9 mouse cellular contexts compared by ENCODE assay signal in the genomic region with DNA sequence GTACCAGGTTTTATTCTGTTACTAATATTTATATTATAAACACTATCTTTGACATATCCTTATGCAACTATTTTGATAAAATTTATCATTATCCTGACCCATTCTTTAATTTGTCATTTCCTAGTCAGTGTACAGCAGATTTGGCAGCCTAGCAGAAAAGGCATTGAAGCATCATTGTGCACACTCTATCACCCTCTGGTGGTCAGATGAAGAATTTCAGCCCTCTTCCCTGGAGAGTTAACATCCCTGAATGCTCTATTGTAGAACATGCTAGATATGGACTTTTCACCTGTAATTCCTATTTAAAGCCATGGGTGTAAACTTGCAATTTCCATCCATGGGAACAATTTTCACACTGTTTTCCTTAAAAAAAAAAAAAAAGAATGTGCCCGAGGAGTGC.
DNase-seq lines count a peak whose midpoint lies in the region; ATAC-seq and TF ChIP-seq lines count a peak whose summit lies in the region.
"Had no signal": no experiment of that assay in that cellular context is flagged by ENCODE, and none has a peak within 500 bp of the region (broad histone marks: within the 10 kb centered on the region; RNA-seq: fewer than 3 reads in every experiment).

No protein-coding gene starts in this region.

- no peak overlapping the region for H3K4me3 ChIP-seq in kidney, adult 2 months (ENCODE audit: insufficient read depth, low read depth, low read length)
- H3K4me3 ChIP-seq in kidney, embryonic 14.5 days (ENCODE audit: low read length): no peak overlapping the region
- H3K4me3 ChIP-seq in hindbrain, embryonic 11.5 days (ENCODE audit: low read depth, low read length): no peak overlapping the region
- H3K4me3 ChIP-seq: liver, embryonic 15.5 days had no signal

- H3K9ac ChIP-seq in kidney, embryonic 14.5 days (ENCODE audit: low read depth, low read length): no peak overlapping the region
- H3K9ac ChIP-seq in hindbrain, embryonic 11.5 days (ENCODE audit: low read depth, low read length): no peak overlapping the region
- H3K9ac ChIP-seq: liver, embryonic 15.5 days had no signal

- TF ChIP-seq CTCF in kidney, adult 2 months (conservative IDR thresholded peaks at IDR 0.05; ENCODE audit: insufficient read depth, insufficient read length, low read depth, low read length): peak; percentile 42
- peak; percentile 59 for TF ChIP-seq CTCF in Patski (IDR thresholded peaks at IDR 0.05)

- TF ChIP-seq POLR2A in kidney, adult 2 months (IDR thresholded peaks at IDR 0.05; ENCODE audit: low read depth, low read length): no peak

- DNase-seq in kidney, adult 2 months: peak; percentile 65
- no peak for DNase-seq in Patski (ENCODE audit: low read depth, low spot score)
- peak; percentile 72 for DNase-seq in hindbrain, embryonic 11.5 days (ENCODE audit: low spot score)
- DNase-seq in left cerebral cortex, postnatal 25 days (ENCODE audit: low spot score in 2 of 2): peak; percentile 60 to 80
- DNase-seq in retina, postnatal 1 day: peak; percentile 70
- DNase-seq in thymus, postnatal 36 days: no peak

- no peak overlapping the region for H3K4me2 ChIP-seq in kidney, embryonic 14.5 days (replicated peaks; ENCODE audit: low read depth, low read length)
- H3K4me2 ChIP-seq in hindbrain, embryonic 11.5 days (replicated peaks; ENCODE audit: low read depth, low read length): no peak overlapping the region
- H3K4me2 ChIP-seq: liver, embryonic 15.5 days had no signal

- CTCF ChIA-PET in Patski (lab: Charles Lee): no interaction called here

- no peaks in the 10 kb centered on the region for H3K36me3 ChIP-seq in kidney, adult 2 months (ENCODE audit: control insufficient read depth, insufficient read depth, low read length)
- no peaks in the 10 kb centered on the region for H3K36me3 ChIP-seq in kidney, embryonic 14.5 days (ENCODE audit: control insufficient read depth, insufficient read depth, low read length)
- H3K36me3 ChIP-seq in hindbrain, embryonic 11.5 days (ENCODE audit: control insufficient read depth, insufficient read depth, low read length): no peaks in the 10 kb centered on the region
- H3K36me3 ChIP-seq: liver, embryonic 15.5 days had no signal

- H3K4me1 ChIP-seq in kidney, adult 2 months (ENCODE audit: control insufficient read depth, insufficient read depth, low read length): no peaks in the 10 kb centered on the region
- no peaks in the 10 kb centered on the region for H3K4me1 ChIP-seq in kidney, embryonic 14.5 days (ENCODE audit: control insufficient read depth, insufficient read depth, low read length)
- no peaks in the 10 kb centered on the region for H3K4me1 ChIP-seq in hindbrain, embryonic 11.5 days (replicated peaks; ENCODE audit: control insufficient read depth, insufficient read depth, low read length)
- H3K4me1 ChIP-seq: liver, embryonic 15.5 days had no signal

- intact Hi-C loops in left cerebral cortex, postnatal 25 days (cut with DNase I): loop anchor here (2.0 to 5.0 kb wide), 2 partner anchors 417 to 656 kb away; no protein-coding TSS in a partner anchor

- H3K27ac ChIP-seq in kidney, adult 2 months (ENCODE audit: insufficient read depth, low read depth, low read length): no peak overlapping the region
- no peak overlapping the region for H3K27ac ChIP-seq in kidney, embryonic 14.5 days (ENCODE audit: low read depth, low read length)
- no peak overlapping the region for H3K27ac ChIP-seq in hindbrain, embryonic 11.5 days (ENCODE audit: low read depth, low read length)
- H3K27ac ChIP-seq: liver, embryonic 15.5 days had no signal

- POLR2A ChIA-PET in Patski (lab: Charles Lee): no interaction called here

- WGBS in kidney, adult 2 months: 83% methylated on average over 1 of the region's 1 CpGs
- WGBS in kidney, embryonic 14.5 days: 82% methylated on average over 1 of the region's 1 CpGs
- 94% methylated on average over 1 of the region's 1 CpGs for WGBS in hindbrain, embryonic 11.5 days

- ATAC-seq in kidney, embryonic 14.5 days (ENCODE audit: low FRiP score, low TSS enrichment): no peak
- no peak for ATAC-seq in Patski
- peak; percentile 93 for ATAC-seq in common myeloid progenitor, adult 5-6 weeks (replicated peaks; ENCODE audit: low read depth, poor library complexity, severe bottlenecking)
- peak; percentile 35; the same call in 1 of the 2 replicates for ATAC-seq in hindbrain, embryonic 11.5 days (ENCODE audit: low FRiP score)

- in situ Hi-C loops in Patski (cut with MboI; ENCODE audit: low pct_unique_long_range_greater_than_20kb): no loop called here

- no peaks in the 10 kb centered on the region for H3K27me3 ChIP-seq in kidney, adult 2 months (replicated peaks; ENCODE audit: control insufficient read depth, insufficient read depth, low read length)
- H3K27me3 ChIP-seq in kidney, embryonic 14.5 days (ENCODE audit: control insufficient read depth, insufficient read depth, low read length): no peaks in the 10 kb centered on the region
- H3K27me3 ChIP-seq in Patski: peaks cover 4% of the 10 kb centered on the region
- no peaks in the 10 kb centered on the region for H3K27me3 ChIP-seq in hindbrain, embryonic 11.5 days (ENCODE audit: control insufficient read depth, insufficient read depth, low read length)
- H3K27me3 ChIP-seq: liver, embryonic 15.5 days had no signal

- H3K9me3 ChIP-seq in kidney, embryonic 14.5 days (ENCODE audit: control insufficient read depth, low read length): no peaks in the 10 kb centered on the region
- no peaks in the 10 kb centered on the region for H3K9me3 ChIP-seq in hindbrain, embryonic 11.5 days (ENCODE audit: control insufficient read depth, low read length)
- H3K9me3 ChIP-seq: liver, embryonic 15.5 days had no signal

Comparison
In these comparisons a context has a peak if more than half of its experiments do, and no peak if none do; other contexts are left out.
1. DNase-seq: peak in kidney, adult 2 months (single experiment), hindbrain, embryonic 11.5 days (single experiment), left cerebral cortex, postnatal 25 days (2 of 2) and retina, postnatal 1 day (single experiment); none in Patski (single experiment) and thymus, postnatal 36 days (0 of 2).
2. ATAC-seq: peak in common myeloid progenitor, adult 5-6 weeks (single experiment) and hindbrain, embryonic 11.5 days (single experiment); none in kidney, embryonic 14.5 days (single experiment) and Patski (single experiment).